Mouse (Mus musculus): ENCODE measurements at regions not wholly inside any gene's neighbourhood (a gene's known extent, or its start where the extent isn't known, plus 50 kb on each side); places are given as distances from the start of the nearest gene placed in this dataset. TPM values are rescaled to one million over a fixed set of nuclear protein-coding genes. Genes with fewer than 3 reads are reported as not detected.

Small RNA genes in the stretch of these regions (microRNA-seq; reads per million reads assigned to microRNA genes)
- gene Gm22917, result not detected
